Mouse (Mus musculus): ENCODE results near the gene Eaf2. TPM values are rescaled to one million over a fixed set of nuclear protein-coding genes. Genes with fewer than 3 reads are reported as not detected.

Eaf2 gene
- total RNA-seq, 1 experiment = 1.2 TPM

- H3K27ac ChIP-seq (ENCODE audit: insufficient read depth, low read depth, low read length, poor library complexity, severe bottlenecking) = no peak overlapping the region
- peaks cover 15% of the 10 kb centered on the region for H3K36me3 ChIP-seq (ENCODE audit: control insufficient read depth, insufficient read depth, low read length, poor library complexity, severe bottlenecking)
- no peaks in the 10 kb centered on the region for H3K4me1 ChIP-seq (ENCODE audit: control insufficient read depth in 2 of 2, insufficient read depth in 2 of 2, low read length in 2 of 2, poor library complexity in 1 of 2)
- H3K9me3 ChIP-seq (ENCODE audit: control insufficient read depth, insufficient read depth, low read depth, low read length) = no peaks in the 10 kb centered on the region
- in situ Hi-C loops (cut with MboI; ENCODE audit: low sequenced_read_pairs in 2 of 2, unreplicated experiment in 2 of 2) = no loop called here
- TF ChIP-seq MAFK (IDR thresholded peaks at IDR 0.05; ENCODE audit: insufficient read depth, low read depth, low read length) (no peak), ZC3H11A (IDR thresholded peaks at IDR 0.05; ENCODE audit: borderline replicate concordance, low read depth, low read length) (no peak), HCFC1 (IDR thresholded peaks at IDR 0.05; ENCODE audit: borderline replicate concordance, insufficient read depth, low read length) (no peak), CHD2 (IDR thresholded peaks at IDR 0.05; ENCODE audit: low read depth, low read length) (no peak), ZNF384 (IDR thresholded peaks at IDR 0.05; ENCODE audit: low read depth, low read length) (no peak)
- no peak overlapping the region for H3K9ac ChIP-seq (ENCODE audit: insufficient read depth, low read depth, low read length, poor library complexity, severe bottlenecking)
- H3K4me3 ChIP-seq (ENCODE audit: insufficient read depth in 1 of 2, low read depth in 1 of 2, low read length in 2 of 2, poor library complexity in 1 of 2, severe bottlenecking in 1 of 2) = no peak overlapping the region
- DNase-seq (ENCODE audit: low read depth, low spot score) = no peak
Observed at GRCm38 (mm10) chr16:36920410-36920809, 45.6 kb upstream of the Eaf2 start.

- no peak overlapping the region for H3K27ac ChIP-seq (ENCODE audit: insufficient read depth, low read depth, low read length, poor library complexity, severe bottlenecking)
- in situ Hi-C loops (cut with MboI; ENCODE audit: low sequenced_read_pairs in 2 of 2, unreplicated experiment in 2 of 2) = no loop called here
- no peak overlapping the region for H3K9ac ChIP-seq (ENCODE audit: insufficient read depth, low read depth, low read length, poor library complexity, severe bottlenecking)
- no peak overlapping the region for H3K4me3 ChIP-seq (ENCODE audit: insufficient read depth in 1 of 2, low read depth in 1 of 2, low read length in 2 of 2, poor library complexity in 1 of 2, severe bottlenecking in 1 of 2)
- H3K9me3 ChIP-seq (ENCODE audit: control insufficient read depth, insufficient read depth, low read depth, low read length) = no peaks in the 10 kb centered on the region
- no peak for DNase-seq (ENCODE audit: low read depth, low spot score)
- peaks cover 14% of the 10 kb centered on the region for H3K36me3 ChIP-seq (ENCODE audit: control insufficient read depth, insufficient read depth, low read length, poor library complexity, severe bottlenecking)
- no peaks in the 10 kb centered on the region for H3K4me1 ChIP-seq (ENCODE audit: control insufficient read depth in 2 of 2, insufficient read depth in 2 of 2, low read length in 2 of 2, poor library complexity in 1 of 2)
- TF ChIP-seq CHD2 (IDR thresholded peaks at IDR 0.05; ENCODE audit: low read depth, low read length) (no peak), ZC3H11A (IDR thresholded peaks at IDR 0.05; ENCODE audit: borderline replicate concordance, low read depth, low read length) (no peak), ZNF384 (IDR thresholded peaks at IDR 0.05; ENCODE audit: low read depth, low read length) (no peak), HCFC1 (IDR thresholded peaks at IDR 0.05; ENCODE audit: borderline replicate concordance, insufficient read depth, low read length) (no peak)
Observed at GRCm38 (mm10) chr16:36918505-36918904, 43.7 kb upstream of the Eaf2 start.

- no peaks in the 10 kb centered on the region for H3K4me1 ChIP-seq (ENCODE audit: control insufficient read depth in 2 of 2, insufficient read depth in 2 of 2, low read length in 2 of 2, poor library complexity in 1 of 2)
- no peak for TF ChIP-seq CHD2 (IDR thresholded peaks at IDR 0.05; ENCODE audit: low read depth, low read length)
- TF ChIP-seq HCFC1 (IDR thresholded peaks at IDR 0.05; ENCODE audit: borderline replicate concordance, insufficient read depth, low read length) = no peak
- no peak for TF ChIP-seq ZNF384 (IDR thresholded peaks at IDR 0.05; ENCODE audit: low read depth, low read length)
- no peak for TF ChIP-seq MAFK (IDR thresholded peaks at IDR 0.05; ENCODE audit: insufficient read depth, low read depth, low read length)
- no peak for TF ChIP-seq ZC3H11A (IDR thresholded peaks at IDR 0.05; ENCODE audit: borderline replicate concordance, low read depth, low read length)
- no peak overlapping the region for H3K4me3 ChIP-seq (ENCODE audit: insufficient read depth in 1 of 2, low read depth in 1 of 2, low read length in 2 of 2, poor library complexity in 1 of 2, severe bottlenecking in 1 of 2)
- no peaks in the 10 kb centered on the region for H3K9me3 ChIP-seq (ENCODE audit: control insufficient read depth, insufficient read depth, low read depth, low read length)
- no peak overlapping the region for H3K9ac ChIP-seq (ENCODE audit: insufficient read depth, low read depth, low read length, poor library complexity, severe bottlenecking)
- H3K27ac ChIP-seq (ENCODE audit: insufficient read depth, low read depth, low read length, poor library complexity, severe bottlenecking) = no peak overlapping the region
- no peak for DNase-seq (ENCODE audit: low read depth, low spot score)
- peaks cover 22% of the 10 kb centered on the region for H3K36me3 ChIP-seq (ENCODE audit: control insufficient read depth, insufficient read depth, low read length, poor library complexity, severe bottlenecking)
- in situ Hi-C loops (cut with MboI; ENCODE audit: low sequenced_read_pairs in 2 of 2, unreplicated experiment in 2 of 2) = no loop called here
Observed at GRCm38 (mm10) chr16:36914195-36914594, 39.4 kb upstream of the Eaf2 start.

- no peak overlapping the region for H3K27ac ChIP-seq (ENCODE audit: insufficient read depth, low read depth, low read length, poor library complexity, severe bottlenecking)
- H3K4me3 ChIP-seq (ENCODE audit: insufficient read depth in 1 of 2, low read depth in 1 of 2, low read length in 2 of 2, poor library complexity in 1 of 2, severe bottlenecking in 1 of 2) = no peak overlapping the region
- H3K9ac ChIP-seq (ENCODE audit: insufficient read depth, low read depth, low read length, poor library complexity, severe bottlenecking) = no peak overlapping the region
- in situ Hi-C loops (cut with MboI; ENCODE audit: low sequenced_read_pairs in 2 of 2, unreplicated experiment in 2 of 2) = no loop called here
- no peaks in the 10 kb centered on the region for H3K4me1 ChIP-seq (ENCODE audit: control insufficient read depth in 2 of 2, insufficient read depth in 2 of 2, low read length in 2 of 2, poor library complexity in 1 of 2)
- no peak for DNase-seq (ENCODE audit: low read depth, low spot score)
- peaks cover 19% of the 10 kb centered on the region for H3K36me3 ChIP-seq (ENCODE audit: control insufficient read depth, insufficient read depth, low read length, poor library complexity, severe bottlenecking)
- no peaks in the 10 kb centered on the region for H3K9me3 ChIP-seq (ENCODE audit: control insufficient read depth, insufficient read depth, low read depth, low read length)
- no peak for TF ChIP-seq ZNF384 (IDR thresholded peaks at IDR 0.05; ENCODE audit: low read depth, low read length)
- no peak for TF ChIP-seq MAFK (IDR thresholded peaks at IDR 0.05; ENCODE audit: insufficient read depth, low read depth, low read length)
- TF ChIP-seq HCFC1 (IDR thresholded peaks at IDR 0.05; ENCODE audit: borderline replicate concordance, insufficient read depth, low read length) = no peak
- no peak for TF ChIP-seq ZC3H11A (IDR thresholded peaks at IDR 0.05; ENCODE audit: borderline replicate concordance, low read depth, low read length)
- TF ChIP-seq CHD2 (IDR thresholded peaks at IDR 0.05; ENCODE audit: low read depth, low read length) = no peak
Observed at GRCm38 (mm10) chr16:36912311-36912710, 37.5 kb upstream of the Eaf2 start.

GRCm38 (mm10) chr16:36911909-36912308 is 37.1 kb upstream of the Eaf2 start:
- H3K4me3 ChIP-seq (ENCODE audit: insufficient read depth in 1 of 2, low read depth in 1 of 2, low read length in 2 of 2, poor library complexity in 1 of 2, severe bottlenecking in 1 of 2) = no peak overlapping the region
- H3K9me3 ChIP-seq (ENCODE audit: control insufficient read depth, insufficient read depth, low read depth, low read length) = no peaks in the 10 kb centered on the region
- no peak for DNase-seq (ENCODE audit: low read depth, low spot score)
- no peak for TF ChIP-seq ZNF384 (IDR thresholded peaks at IDR 0.05; ENCODE audit: low read depth, low read length)
- TF ChIP-seq ZC3H11A (IDR thresholded peaks at IDR 0.05; ENCODE audit: borderline replicate concordance, low read depth, low read length) = no peak
- TF ChIP-seq MAFK (IDR thresholded peaks at IDR 0.05; ENCODE audit: insufficient read depth, low read depth, low read length) = no peak
- H3K36me3 ChIP-seq (ENCODE audit: control insufficient read depth, insufficient read depth, low read length, poor library complexity, severe bottlenecking) = peaks cover 19% of the 10 kb centered on the region
- in situ Hi-C loops (cut with MboI; ENCODE audit: low sequenced_read_pairs in 2 of 2, unreplicated experiment in 2 of 2) = no loop called here
- no peaks in the 10 kb centered on the region for H3K4me1 ChIP-seq (ENCODE audit: control insufficient read depth in 2 of 2, insufficient read depth in 2 of 2, low read length in 2 of 2, poor library complexity in 1 of 2)
- H3K9ac ChIP-seq (ENCODE audit: insufficient read depth, low read depth, low read length, poor library complexity, severe bottlenecking) = no peak overlapping the region
- H3K27ac ChIP-seq (ENCODE audit: insufficient read depth, low read depth, low read length, poor library complexity, severe bottlenecking) = no peak overlapping the region

Data from ES-E14 (cell line).